Mouse (Mus musculus) hindbrain, embryonic 14.5 days (tissue): ENCODE data around the gene Aftph. TPM values are rescaled to one million over a fixed set of nuclear protein-coding genes. Genes with fewer than 3 reads are reported as not detected.
A peak's percentile ranks its signal among the peaks of the same experiment; 100 is the strongest.

ENCODE experiments used
- ATAC-seq: fragments of 200-750 bp; cut with Nextera tagmentation; 2 replicates; pipeline ENCODE4 v1.8.0; 2017; ENCODE audit warnings: moderate number of reproducible peaks, mild to moderate bottlenecking, moderate TSS enrichment, moderate library complexity; ENCODE audit not compliant: low FRiP score
- DNase-seq: peaks from one replicate; pipeline ENCODE4 v3.0.0-alpha.2; 2015; ENCODE audit warnings: low spot score
- H3K27ac ChIP-seq: fragments of 300-500 bp; sonication (generic); 2 replicates; pipeline ENCODE4 v1.5.1; 2014; ENCODE audit warnings: mild to moderate bottlenecking, moderate library complexity
- H3K27me3 ChIP-seq: fragments of 300-500 bp; sonication (generic); 2 replicates; pipeline ENCODE4 v1.6.1; 2014; ENCODE audit warnings: mild to moderate bottlenecking, low read length, mixed read lengths; ENCODE audit not compliant: control insufficient read depth, insufficient read depth
- H3K36me3 ChIP-seq: fragments of 300-500 bp; sonication (generic); replicated peaks from 2 replicates; pipeline ENCODE4 v1.6.1; 2014; ENCODE audit not compliant: control insufficient read depth, insufficient read depth
- H3K4me1 ChIP-seq: fragments of 300-500 bp; sonication (generic); replicated peaks from 2 replicates; pipeline ENCODE4 v1.6.1; 2014; ENCODE audit warnings: antibody characterized with exemption, low read length, mixed read lengths; ENCODE audit not compliant: control insufficient read depth, insufficient read depth
- H3K4me2 ChIP-seq: fragments of 300-500 bp; sonication (generic); replicated peaks from 2 replicates; pipeline ENCODE4 v1.6.1; 2014; ENCODE audit warnings: mild to moderate bottlenecking, moderate library complexity
- H3K4me3 ChIP-seq: fragments of 300-500 bp; sonication (generic); replicated peaks from 2 replicates; pipeline ENCODE4 v1.5.1; 2014; ENCODE audit warnings: mild to moderate bottlenecking, low read length
- H3K9ac ChIP-seq: fragments of 300-500 bp; sonication (generic); 2 replicates; pipeline ENCODE4 v1.6.1; 2014
- H3K9me3 ChIP-seq: fragments of 300-500 bp; sonication (generic); 2 replicates; pipeline ENCODE4 v1.6.1; 2016; ENCODE audit warnings: low read length; ENCODE audit not compliant: control insufficient read depth
- WGBS: fragments of 180-500 bp; shearing (Covaris S2); extraction: QIAGEN DNeasy Blood & Tissue Kit; methylation state at CpG from one replicate; pipeline ENCODE4 v1.1.7; 2014; 5-methylcytosine and 5-hydroxymethylcytosine counted together
- polyA plus RNA-seq: library from polyadenylated mRNA; unstranded; fragments of >200 nt; fragmentation: Nextera tagmentation; extraction: Ambion mirVana; gene quantifications from 2 replicates; pipeline ENCODE4 v1.2.1, GENCODE M21; 2014

Gene Aftph
- polyA plus RNA-seq, 1 experiment from 2014 or later, result 38.2 TPM

DNA sequence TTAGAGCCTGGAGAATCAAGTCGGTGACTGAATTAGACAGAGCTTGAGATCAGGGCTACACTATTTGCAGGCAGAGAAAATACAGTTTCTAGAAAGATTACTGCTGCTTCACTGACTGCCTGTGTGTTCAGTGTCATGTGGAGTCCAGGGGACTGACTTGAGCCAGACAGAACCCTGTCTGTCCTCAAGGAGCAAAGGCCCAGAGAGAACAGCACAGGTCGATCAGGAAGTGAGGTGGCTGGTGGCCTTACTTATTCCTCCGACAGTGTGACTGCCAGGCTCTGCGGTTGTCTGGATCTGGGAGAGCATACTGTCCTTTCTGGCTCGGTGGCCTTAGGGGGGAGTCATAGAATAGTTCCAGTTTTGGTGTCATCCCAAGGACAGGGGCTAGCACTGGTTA, 60.6 kb downstream of the Aftph start:
- no peaks in the 10 kb centered on the region for H3K4me1 ChIP-seq
- ATAC-seq (no peak), DNase-seq (no peak)
- H3K9ac ChIP-seq, result no peak overlapping the region
- no peaks in the 10 kb centered on the region for H3K27me3 ChIP-seq
- H3K9me3 ChIP-seq, result no peaks in the 10 kb centered on the region
- H3K36me3 ChIP-seq, result peaks cover 11% of the 10 kb centered on the region
- no peak overlapping the region for H3K4me2 ChIP-seq
- 89% methylated on average over 5 of the region's 5 CpGs for WGBS
- no peak overlapping the region for H3K27ac ChIP-seq
- H3K4me3 ChIP-seq, result no peak overlapping the region

- Histone ChIP-seq H3K9ac (no peak overlapping the region), H3K4me2 (no peak overlapping the region), H3K4me3 (no peak overlapping the region), H3K27me3 (no peaks in the 10 kb centered on the region), H3K9me3 (no peaks in the 10 kb centered on the region), H3K4me1 (no peaks in the 10 kb centered on the region), H3K27ac (no peak overlapping the region), H3K36me3 (peaks cover 4% of the 10 kb centered on the region)
- no peak for ATAC-seq
- WGBS, result 82% methylated on average over 2 of the region's 2 CpGs
- DNase-seq, result no peak
These were observed 62.0 kb downstream of the Aftph start for GRCm38 (mm10) chr11:20679396-20679795.

DNA sequence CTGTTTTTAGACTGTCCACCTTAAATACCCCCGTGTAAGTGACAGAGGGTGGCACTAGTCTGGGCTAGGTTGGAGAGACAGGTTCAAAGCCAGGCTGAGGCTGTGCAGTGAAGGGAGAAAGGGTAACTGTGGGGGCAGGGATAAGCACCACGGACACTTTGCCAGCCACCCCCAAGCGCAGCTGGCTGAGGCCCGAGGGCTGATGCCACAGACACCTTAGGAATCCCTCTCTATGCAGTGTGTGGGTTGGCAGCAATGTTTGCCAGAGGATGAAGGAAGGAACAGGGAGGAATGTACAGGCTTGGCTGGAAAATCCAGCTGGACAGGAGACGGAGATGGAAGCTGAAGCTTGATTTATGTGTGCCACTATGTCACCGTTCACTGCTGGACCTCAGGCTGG, 68.9 kb downstream of the Aftph start:
- no peaks in the 10 kb centered on the region for H3K9me3 ChIP-seq
- no peaks in the 10 kb centered on the region for H3K27me3 ChIP-seq
- no peak overlapping the region for H3K4me2 ChIP-seq
- H3K27ac ChIP-seq, result no peak overlapping the region
- ATAC-seq, result no peak
- DNase-seq, result no peak
- H3K4me3 ChIP-seq, result no peak overlapping the region
- no peaks in the 10 kb centered on the region for H3K4me1 ChIP-seq
- WGBS, result 87% methylated on average over 6 of the region's 6 CpGs
- no peak overlapping the region for H3K9ac ChIP-seq
- no peaks in the 10 kb centered on the region for H3K36me3 ChIP-seq

DNA sequence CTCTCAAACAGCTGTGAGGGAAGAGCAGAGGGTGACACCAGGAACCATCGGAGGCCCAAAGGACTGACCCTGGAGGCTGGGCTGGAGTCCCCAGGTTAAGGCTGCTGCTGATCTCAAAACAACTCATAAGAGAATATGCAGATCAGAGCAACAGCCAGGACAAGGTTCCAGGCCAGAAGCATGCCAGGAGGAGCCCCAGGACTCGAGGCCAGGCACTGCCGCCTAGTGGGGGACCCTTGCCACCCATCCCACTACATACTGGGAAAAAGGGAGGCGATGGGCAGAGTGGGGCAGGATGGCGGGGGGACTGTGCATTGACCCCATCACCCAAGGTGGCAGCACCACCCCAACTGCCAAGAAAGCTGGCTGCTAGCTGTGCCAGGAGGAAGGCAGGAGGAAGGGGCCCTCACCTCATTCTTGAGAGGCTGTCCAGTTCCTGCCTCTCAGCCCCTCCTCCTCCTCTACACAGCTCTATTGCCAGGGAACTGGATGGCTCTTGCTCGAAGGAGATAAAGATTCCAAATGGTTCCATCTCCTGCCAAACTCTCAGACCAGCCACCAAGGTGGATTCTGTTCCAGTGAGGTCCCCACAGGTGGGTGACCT, 69.5 kb downstream of the Aftph start:
- Histone ChIP-seq H3K36me3 (no peaks in the 10 kb centered on the region), H3K4me2 (no peak overlapping the region), H3K9ac (no peak overlapping the region), H3K27ac (no peak overlapping the region), H3K9me3 (no peaks in the 10 kb centered on the region), H3K4me1 (no peaks in the 10 kb centered on the region), H3K4me3 (no peak overlapping the region), H3K27me3 (no peaks in the 10 kb centered on the region)
- 57% methylated on average over 6 of the region's 6 CpGs for WGBS
- no peak; the same call in 1 of the 2 replicates for ATAC-seq
- no peak for DNase-seq

DNA sequence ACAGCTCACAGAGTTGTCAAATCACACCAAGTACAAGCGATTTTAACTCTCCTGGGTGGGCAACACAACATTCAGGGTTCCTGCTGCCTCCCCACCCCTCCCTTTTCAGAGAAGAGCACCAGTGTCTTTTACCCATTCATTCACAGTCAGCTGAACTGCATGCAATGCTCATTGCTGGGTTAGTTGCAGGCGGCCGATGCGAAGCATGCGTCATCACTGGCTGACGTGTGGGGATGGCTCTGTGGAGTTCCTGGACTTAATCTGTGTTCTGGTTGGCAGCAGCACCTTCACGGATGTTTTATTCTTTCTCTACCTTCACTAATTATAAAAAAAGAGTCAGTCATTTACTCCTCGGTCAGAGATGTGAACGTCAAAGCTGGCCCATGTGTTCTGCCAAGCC, 76.5 kb downstream of the Aftph start:
- 49% methylated on average over 9 of the region's 9 CpGs for WGBS
- no peaks in the 10 kb centered on the region; the same call in 1 of the 2 replicates for H3K4me1 ChIP-seq
- DNase-seq, result no peak

DNA sequence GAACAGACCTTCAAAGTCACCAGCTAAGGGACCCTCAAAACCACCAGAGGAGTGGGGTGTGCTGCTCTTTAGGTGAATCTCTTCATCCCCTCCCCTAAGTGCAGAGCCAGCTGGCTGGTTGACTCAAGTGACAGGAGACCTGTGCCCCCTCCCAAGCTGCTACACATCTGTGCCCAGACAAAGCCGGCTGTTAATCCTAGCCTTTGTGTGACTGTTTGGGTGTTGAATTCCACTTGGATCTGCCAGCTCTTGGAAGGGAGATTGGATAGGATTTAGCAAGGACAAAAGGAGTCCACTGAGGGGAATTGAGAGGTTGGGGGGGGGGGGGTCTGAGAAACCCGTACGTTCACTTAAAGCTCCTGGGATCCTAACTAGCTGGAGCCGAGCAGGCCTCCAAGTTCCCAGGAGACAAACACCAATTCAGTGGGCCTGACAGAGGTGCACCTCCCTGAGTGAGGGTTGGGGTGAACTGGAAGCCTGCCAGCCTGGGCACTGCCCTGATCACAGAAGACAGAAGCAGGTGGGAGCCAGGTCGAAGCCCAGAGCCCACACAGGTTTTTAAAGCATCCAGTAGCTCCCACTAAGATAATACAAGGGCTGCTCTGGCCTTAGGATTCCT, 77.7 kb downstream of the Aftph start:
- ATAC-seq, result 0 out of 2 replicates have a peak, but pooled peaks have one; percentile 15
- H3K9ac ChIP-seq, result no peak overlapping the region

More for the DNA sequence above, 76.5 kb downstream of the Aftph start:
- no peaks in the 10 kb centered on the region for H3K27me3 ChIP-seq
- H3K27ac ChIP-seq, result no peak overlapping the region
- no peaks in the 10 kb centered on the region for H3K9me3 ChIP-seq
- H3K9ac ChIP-seq, result no peak overlapping the region
- H3K36me3 ChIP-seq, result no peaks in the 10 kb centered on the region
- ATAC-seq, result no peak
- no peak overlapping the region for H3K4me2 ChIP-seq
- no peak overlapping the region for H3K4me3 ChIP-seq

DNA sequence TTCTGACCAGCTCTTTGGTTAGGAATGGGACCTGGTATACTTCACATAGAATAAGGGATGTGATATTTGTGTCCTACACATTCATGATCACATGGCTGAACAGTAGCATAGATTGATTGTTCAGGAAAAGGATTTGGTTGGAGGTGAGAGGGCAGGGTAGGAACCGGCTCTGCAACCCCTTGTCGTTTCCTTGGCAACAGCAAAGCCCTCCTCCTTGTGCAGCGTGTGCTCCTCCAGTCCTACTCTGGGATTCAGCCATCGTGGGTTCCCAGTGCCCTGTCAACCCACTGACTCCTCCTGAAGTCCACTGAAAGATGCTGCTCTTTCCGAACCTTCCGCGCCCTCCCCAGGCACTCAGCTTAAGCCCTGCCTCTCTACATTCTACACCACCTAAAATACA, 78.6 kb downstream of the Aftph start:
- Histone ChIP-seq H3K4me3 (no peak overlapping the region), H3K27ac (no peak overlapping the region), H3K36me3 (no peaks in the 10 kb centered on the region), H3K4me2 (no peak overlapping the region), H3K27me3 (no peaks in the 10 kb centered on the region), H3K9me3 (no peaks in the 10 kb centered on the region), H3K4me1 (no peaks in the 10 kb centered on the region; the same call in 1 of the 2 replicates), H3K9ac (no peak overlapping the region)
- DNase-seq, result no peak
- whole genome bisulfite sequencing, result 60% methylated on average over 7 of the region's 7 CpGs
- ATAC-seq, result no peak

More for the DNA sequence above, 77.7 kb downstream of the Aftph start:
- WGBS, result 19% methylated on average over 5 of the region's 5 CpGs
- Histone ChIP-seq H3K4me3 (no peak overlapping the region), H3K27me3 (no peaks in the 10 kb centered on the region), H3K36me3 (no peaks in the 10 kb centered on the region), H3K9me3 (no peaks in the 10 kb centered on the region), H3K4me2 (no peak overlapping the region), H3K4me1 (no peaks in the 10 kb centered on the region; the same call in 1 of the 2 replicates), H3K27ac (no peak overlapping the region; the same call in 1 of the 2 replicates)
- no peak for DNase-seq

DNA sequence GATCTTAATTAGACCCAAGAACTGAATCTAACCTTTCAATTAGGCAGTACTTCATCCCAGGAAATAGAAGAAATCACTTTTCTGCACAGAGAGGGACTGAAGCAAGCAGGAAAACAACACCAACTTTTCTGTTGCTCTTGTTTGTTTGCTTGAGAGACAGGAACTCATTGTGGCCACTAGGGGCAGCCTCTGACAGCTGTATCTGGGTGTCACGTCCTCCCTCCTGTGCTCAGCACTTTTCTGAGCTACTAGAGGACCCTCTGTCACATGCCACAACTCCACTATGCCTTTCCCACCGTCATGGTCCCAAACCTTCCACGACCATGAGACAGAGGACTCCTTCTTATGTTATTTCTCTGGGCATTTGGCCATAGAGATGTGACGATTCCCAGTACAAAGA, 79.7 kb downstream of the Aftph start:
- Histone ChIP-seq H3K4me2 (no peak overlapping the region), H3K9me3 (no peaks in the 10 kb centered on the region), H3K27ac (no peak overlapping the region), H3K4me3 (no peak overlapping the region), H3K9ac (no peak overlapping the region), H3K36me3 (no peaks in the 10 kb centered on the region), H3K27me3 (no peaks in the 10 kb centered on the region), H3K4me1 (peaks cover 5% of the 10 kb centered on the region)
- ATAC-seq, result no peak
- DNase-seq, result no peak
- WGBS, result 33% methylated on average over 4 of the region's 4 CpGs

DNA sequence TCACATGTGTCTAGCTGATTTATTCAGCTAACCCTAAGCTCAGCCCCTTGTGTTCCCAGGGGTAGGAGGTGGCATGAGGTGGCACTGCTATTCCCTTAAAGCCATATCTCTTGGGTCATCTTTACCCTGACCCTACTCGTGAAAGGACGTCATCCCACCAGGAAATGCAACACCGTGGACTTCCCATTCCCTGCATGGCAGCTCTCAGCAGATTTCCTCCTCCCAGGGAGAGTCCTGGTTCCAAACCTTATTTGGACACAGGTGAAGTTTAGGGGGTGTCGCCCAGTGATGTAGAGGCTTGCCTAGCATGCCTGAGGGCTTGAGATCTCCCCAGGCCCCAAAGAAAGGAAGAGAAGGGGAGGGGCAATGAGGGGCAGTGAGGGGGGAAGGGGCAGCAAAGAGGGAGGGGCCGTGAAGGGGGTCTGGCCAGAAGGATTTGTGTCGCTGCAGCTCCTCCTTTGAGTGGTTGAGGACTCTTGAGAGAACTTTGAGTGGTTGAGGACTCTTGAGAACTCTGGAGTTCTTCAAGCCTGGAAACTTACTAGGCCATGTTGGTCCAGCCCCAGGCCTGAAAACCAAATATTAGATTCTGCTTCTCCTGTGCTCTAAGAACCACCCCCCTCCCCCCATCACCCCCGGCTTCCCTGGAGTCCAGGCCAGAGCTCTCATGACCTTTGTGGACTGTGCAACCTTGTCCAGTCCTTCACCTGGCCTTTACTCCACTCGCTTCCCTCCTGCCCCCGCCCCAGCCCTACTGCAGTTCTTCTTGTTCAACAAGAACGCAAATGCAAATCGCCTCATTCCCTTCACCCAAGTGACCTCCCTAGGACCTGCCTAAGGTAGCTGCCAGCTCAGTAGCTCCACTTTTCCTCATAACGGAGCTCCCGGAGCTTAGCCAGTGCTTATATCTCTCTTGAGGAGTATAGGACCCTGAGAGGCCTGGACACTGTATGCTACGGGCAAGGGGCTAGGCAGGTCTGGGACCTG, 81.0 kb downstream of the Aftph start:
- Histone ChIP-seq H3K4me1 (peaks cover 18% of the 10 kb centered on the region), H3K9ac (no peak overlapping the region), H3K4me2 (no peak overlapping the region), H3K36me3 (no peaks in the 10 kb centered on the region), H3K27me3 (no peaks in the 10 kb centered on the region), H3K4me3 (no peak overlapping the region), H3K9me3 (no peaks in the 10 kb centered on the region), H3K27ac (no peak overlapping the region)
- DNase-seq, result no peak
- no peak for ATAC-seq
- WGBS, result 89% methylated on average over 14 of the region's 14 CpGs
